Mouse (Mus musculus) MEL (cell line): ENCODE measurements at regions not wholly inside any gene's neighbourhood (a gene's known extent, or its start where the extent isn't known, plus 50 kb on each side); places are given as distances from the start of the nearest gene placed in this dataset.

Experiments
- DNase-seq: peaks from one replicate; pipeline ENCODE4 v3.0.0; 2011; ENCODE audit warnings: low read depth, low spot score
- H3K27ac ChIP-seq: 2 replicates; pipeline ENCODE4 v1.5.1; 2012; ENCODE audit warnings: low read depth, mild to moderate bottlenecking, control low read depth, low read length, moderate library complexity; ENCODE audit not compliant: control insufficient read depth
- H3K27me3 ChIP-seq, 2 experiments: fragments of 150-350 bp in 1 of 2; sonication (generic) in 1 of 2; 2 replicates each; pipeline ENCODE4 v1.6.1; 2012; ENCODE audit warnings: low read length in 2 of 2, mild to moderate bottlenecking in 2 of 2, improper control_type of control experiment in 1 of 2, moderate library complexity in 1 of 2; ENCODE audit not compliant: insufficient read depth in 2 of 2, control insufficient read depth in 1 of 2
- H3K36me3 ChIP-seq, 2 experiments: 2 replicates each; pipeline ENCODE4 v1.6.1; 2012 to 2014; ENCODE audit warnings: low read length in 2 of 2, improper control_type of control experiment in 1 of 2, inconsistent platforms in 1 of 2, mild to moderate bottlenecking in 1 of 2; ENCODE audit not compliant: insufficient read depth in 2 of 2, control insufficient read depth in 1 of 2
- H3K4me1 ChIP-seq, 2 experiments: fragments of 150-350 bp in 1 of 2; sonication (generic) in 1 of 2; 2 replicates each; pipeline ENCODE4 v1.6.1; 2012; ENCODE audit warnings: low read length in 2 of 2, improper control_type of control experiment in 1 of 2, mild to moderate bottlenecking in 1 of 2; ENCODE audit not compliant: insufficient read depth in 2 of 2, control insufficient read depth in 1 of 2
- H3K4me3 ChIP-seq, 2 experiments: fragments of 150-350 bp in 1 of 2; sonication (generic) in 1 of 2; 2 replicates each; pipeline ENCODE4 v1.5.1; 2012; ENCODE audit warnings: low read depth in 2 of 2, low read length in 2 of 2, mild to moderate bottlenecking in 2 of 2, moderate library complexity in 2 of 2, control low read depth in 1 of 2, improper control_type of control experiment in 1 of 2; ENCODE audit not compliant: control insufficient read depth in 1 of 2, insufficient read depth in 1 of 2
- H3K79me2 ChIP-seq: 2 replicates; pipeline ENCODE4 v1.6.1; 2012; ENCODE audit warnings: mild to moderate bottlenecking, low read length, moderate library complexity; ENCODE audit not compliant: control insufficient read depth, poor library complexity, insufficient read depth
- H3K9ac ChIP-seq: 2 replicates; pipeline ENCODE4 v1.6.1; 2012; ENCODE audit warnings: low read depth, mild to moderate bottlenecking, control low read depth, low read length, moderate library complexity; ENCODE audit not compliant: control insufficient read depth, poor library complexity, severe bottlenecking
- H3K9me3 ChIP-seq: fragments of 150-350 bp; sonication (generic); replicated peaks from 2 replicates; pipeline ENCODE4 v1.6.1; 2012; ENCODE audit warnings: mild to moderate bottlenecking, low read length, improper control_type of control experiment, moderate library complexity; ENCODE audit not compliant: insufficient read depth
- CHD1 ChIP-seq: IDR thresholded peaks from 2 replicates; pipeline ENCODE4 v1.6.1; 2012; ENCODE audit warnings: low read depth, mild to moderate bottlenecking, inconsistent platforms, low read length, improper control_type of control experiment
- CHD2 ChIP-seq: IDR thresholded peaks from 2 replicates; pipeline ENCODE4 v1.6.1; 2011; ENCODE audit warnings: low read length, improper control_type of control experiment
- CTCF ChIP-seq, 3 experiments: IDR thresholded peaks in 2 of 3; conservative IDR thresholded peaks in 1 of 3; 2 replicates each; pipeline ENCODE4 v1.5.1; 2011 to 2012; ENCODE audit warnings: low read length in 3 of 3, low read depth in 2 of 3, mild to moderate bottlenecking in 2 of 3, improper control_type of control experiment in 1 of 3, inconsistent platforms in 1 of 3, mixed read lengths in 1 of 3, moderate library complexity in 1 of 3; ENCODE audit not compliant: control insufficient read depth in 1 of 3, insufficient read depth in 1 of 3, poor library complexity in 1 of 3, severe bottlenecking in 1 of 3
- E2F4 ChIP-seq: IDR thresholded peaks from 2 replicates; pipeline ENCODE4 v1.6.1; 2011; ENCODE audit warnings: low read depth, low read length, improper control_type of control experiment, borderline replicate concordance
- ELF1 ChIP-seq: IDR thresholded peaks from 2 replicates; pipeline ENCODE4 v1.6.1; 2014; ENCODE audit warnings: low read depth, mild to moderate bottlenecking, inconsistent platforms, low read length, improper control_type of control experiment, moderate library complexity
- GABPA ChIP-seq: IDR thresholded peaks from 2 replicates; pipeline ENCODE4 v1.6.1; 2012; ENCODE audit warnings: low read depth, mild to moderate bottlenecking, inconsistent platforms, low read length, improper control_type of control experiment, moderate library complexity
- GATA1 ChIP-seq: IDR thresholded peaks from 2 replicates; pipeline ENCODE4 v1.6.1; 2011; ENCODE audit warnings: low read depth, low read length, improper control_type of control experiment
- HCFC1 ChIP-seq: IDR thresholded peaks from 2 replicates; pipeline ENCODE4 v1.6.1; 2012; ENCODE audit warnings: low read depth, mild to moderate bottlenecking, inconsistent platforms, low read length, improper control_type of control experiment, moderate library complexity
- KAT2A ChIP-seq: conservative IDR thresholded peaks from 2 replicates; pipeline ENCODE4 v1.6.1; 2012; ENCODE audit warnings: low read depth, low read length, improper control_type of control experiment, inconsistent platforms
- MAZ ChIP-seq: IDR thresholded peaks from 2 replicates; pipeline ENCODE4 v1.6.1; 2012; ENCODE audit warnings: low read depth, mild to moderate bottlenecking, inconsistent platforms, low read length, improper control_type of control experiment
- MXI1 ChIP-seq: IDR thresholded peaks from 2 replicates; pipeline ENCODE4 v1.6.1; 2011; ENCODE audit warnings: mild to moderate bottlenecking, low read depth, low read length, improper control_type of control experiment
- MYC ChIP-seq: IDR thresholded peaks from 2 replicates; pipeline ENCODE4 v1.6.1; 2011; ENCODE audit warnings: low read depth, mild to moderate bottlenecking, low read length, improper control_type of control experiment, moderate library complexity
- NRF1 ChIP-seq: IDR thresholded peaks from 2 replicates; pipeline ENCODE4 v1.6.1; 2014; ENCODE audit warnings: low read depth, mild to moderate bottlenecking, inconsistent platforms, low read length, improper control_type of control experiment, moderate library complexity; ENCODE audit not compliant: poor library complexity, insufficient read depth, severe bottlenecking
- POLR2AphosphoS5 ChIP-seq: IDR thresholded peaks from 2 replicates; pipeline ENCODE4 v1.6.1; 2012; ENCODE audit warnings: low read depth, borderline replicate concordance, mild to moderate bottlenecking, inconsistent platforms, low read length, moderate library complexity, mixed read lengths
- RAD21 ChIP-seq: IDR thresholded peaks from 2 replicates; pipeline ENCODE4 v1.6.1; 2011; ENCODE audit warnings: mild to moderate bottlenecking, low read depth, low read length, improper control_type of control experiment
- SIN3A ChIP-seq: IDR thresholded peaks from 2 replicates; pipeline ENCODE4 v1.6.1; 2012; ENCODE audit warnings: low read length, improper control_type of control experiment, inconsistent platforms
- SMC3 ChIP-seq: IDR thresholded peaks from 2 replicates; pipeline ENCODE4 v1.6.1; 2011; ENCODE audit warnings: low read depth, low read length, improper control_type of control experiment
- TAL1 ChIP-seq: IDR thresholded peaks from 2 replicates; pipeline ENCODE4 v1.6.1; 2012; ENCODE audit warnings: mild to moderate bottlenecking, inconsistent platforms, low read length, moderate library complexity, mixed read lengths
- TBP ChIP-seq: IDR thresholded peaks from 2 replicates; pipeline ENCODE4 v1.8.0; 2011; ENCODE audit warnings: low read depth, low read length, improper control_type of control experiment
- TCF12 ChIP-seq: IDR thresholded peaks from 2 replicates; pipeline ENCODE4 v1.6.1; 2014; ENCODE audit warnings: low read depth, mild to moderate bottlenecking, inconsistent platforms, low read length, improper control_type of control experiment, moderate library complexity
- UBTF ChIP-seq: IDR thresholded peaks from 2 replicates; pipeline ENCODE4 v1.6.1; 2012; ENCODE audit warnings: low read depth, mild to moderate bottlenecking, inconsistent platforms, low read length, improper control_type of control experiment, moderate library complexity, borderline replicate concordance; ENCODE audit not compliant: insufficient read depth
- USF2 ChIP-seq, 2 experiments: IDR thresholded peaks; 2 replicates each; pipeline ENCODE4 v1.6.1; 2011 to 2012; ENCODE audit warnings: improper control_type of control experiment in 2 of 2, low read length in 2 of 2, borderline replicate concordance in 1 of 2, inconsistent platforms in 1 of 2, low read depth in 1 of 2, mild to moderate bottlenecking in 1 of 2; ENCODE audit not compliant: insufficient read depth in 1 of 2
- ZKSCAN1 ChIP-seq: IDR thresholded peaks from 2 replicates; pipeline ENCODE4 v1.6.1; 2012; ENCODE audit warnings: low read depth, mild to moderate bottlenecking, inconsistent platforms, low read length, improper control_type of control experiment, moderate library complexity
- ZMIZ1 ChIP-seq: IDR thresholded peaks from 2 replicates; pipeline ENCODE4 v1.6.1; 2012; ENCODE audit warnings: low read depth, mild to moderate bottlenecking, inconsistent platforms, low read length, improper control_type of control experiment, moderate library complexity
- ZNF384 ChIP-seq: IDR thresholded peaks from 2 replicates; pipeline ENCODE4 v1.6.1; 2012; ENCODE audit warnings: low read depth, mild to moderate bottlenecking, inconsistent platforms, low read length, improper control_type of control experiment

- Histone ChIP-seq H3K9me3 (no peaks in the 10 kb centered on the region), H3K4me1 (no peaks in the 10 kb centered on the region), H3K4me3 (no peak overlapping the region)
- TF ChIP-seq ZMIZ1 (no peak), TBP (no peak), CTCF (IDR thresholded peaks at IDR 0.05 in 2 of 3, conservative IDR thresholded peaks at IDR 0.05 in 1 of 3; ENCODE audit: control insufficient read depth in 1 of 3, insufficient read depth in 1 of 3, low read depth in 2 of 3, low read length in 3 of 3, poor library complexity in 1 of 3, severe bottlenecking in 1 of 3) (no peak), MYC (no peak), MAZ (no peak), RAD21 (no peak), SMC3 (no peak), ZNF384 (no peak), ZKSCAN1 (no peak), TCF12 (no peak), MXI1 (no peak), ELF1 (no peak), CHD1 (no peak), UBTF (no peak), POLR2AphosphoS5 (no peak), KAT2A (no peak), NRF1 (no peak), E2F4 (no peak)
- TF ChIP-seq, all 39 proteins: peak for 0
- H3K79me2 ChIP-seq, result no peaks in the 10 kb centered on the region
- DNase-seq, result no peak
- no peaks in the 10 kb centered on the region for H3K27me3 ChIP-seq
- no peaks in the 10 kb centered on the region for H3K36me3 ChIP-seq
- no peak overlapping the region for H3K9ac ChIP-seq
- no peak overlapping the region for H3K27ac ChIP-seq
These were observed 418.5 kb upstream of the Fam19a5 start for GRCm38 (mm10) chr15:87125427-87126148.

GRCm38 (mm10) chr15:87138870-87139269 lies 405.2 kb upstream of the Fam19a5 start:
- no peaks in the 10 kb centered on the region for H3K27me3 ChIP-seq
- no peak overlapping the region for H3K27ac ChIP-seq
- H3K4me1 ChIP-seq, result no peaks in the 10 kb centered on the region
- H3K9me3 ChIP-seq, result no peaks in the 10 kb centered on the region
- TF ChIP-seq TAL1 (no peak), MYC (no peak), MAZ (no peak), SIN3A (no peak), HCFC1 (no peak), GATA1 (no peak), USF2 (IDR thresholded peaks at IDR 0.05; ENCODE audit: borderline replicate concordance in 1 of 2, insufficient read depth in 1 of 2, low read depth in 1 of 2, low read length in 2 of 2) (no peak), CHD2 (no peak), POLR2AphosphoS5 (no peak), GABPA (no peak), ZKSCAN1 (no peak)
- no peak for DNase-seq
- H3K36me3 ChIP-seq, result no peaks in the 10 kb centered on the region
- H3K9ac ChIP-seq, result no peak overlapping the region
- H3K4me3 ChIP-seq, result no peak overlapping the region
- no peaks in the 10 kb centered on the region for H3K79me2 ChIP-seq
